Mouse (Mus musculus) limb, embryonic 10.5 days (tissue): ENCODE results near the gene AC124108.1. TPM values are rescaled to one million over a fixed set of nuclear protein-coding genes. Genes with fewer than 3 reads are reported as not detected.

Experiments used
- DNase-seq: peaks from one replicate; pipeline ENCODE4 v3.0.0-alpha.2; 2017; ENCODE audit warnings: low spot score
- H3K27ac ChIP-seq: fragments of 300-500 bp; sonication (generic); 2 replicates; pipeline ENCODE4 v1.5.1; 2016; ENCODE audit warnings: mild to moderate bottlenecking
- H3K27me3 ChIP-seq: fragments of 300-500 bp; sonication (generic); 2 replicates; pipeline ENCODE4 v1.6.1; 2016; ENCODE audit warnings: low read depth, mild to moderate bottlenecking; ENCODE audit not compliant: poor library complexity, severe bottlenecking
- H3K36me3 ChIP-seq: fragments of 300-500 bp; sonication (generic); 2 replicates; pipeline ENCODE4 v1.6.1; 2016; ENCODE audit warnings: mild to moderate bottlenecking, moderate library complexity
- H3K4me1 ChIP-seq: fragments of 300-500 bp; sonication (generic); 2 replicates; pipeline ENCODE4 v1.6.1; 2016
- H3K4me3 ChIP-seq: fragments of 300-500 bp; sonication (generic); 2 replicates; pipeline ENCODE4 v1.5.1; 2016; ENCODE audit warnings: mild to moderate bottlenecking, moderate library complexity
- H3K9me3 ChIP-seq: fragments of 300-500 bp; sonication (generic); replicated peaks from 2 replicates; pipeline ENCODE4 v1.6.1; 2016; ENCODE audit warnings: mild to moderate bottlenecking
- WGBS: fragments of 180-500 bp; shearing (Covaris S2); methylation state at CpG from one replicate; pipeline ENCODE4 v1.1.7; 2016; 5-methylcytosine and 5-hydroxymethylcytosine counted together
- polyA plus RNA-seq: library from polyadenylated mRNA; unstranded; fragments of >200 nt; fragmentation: Nextera tagmentation; extraction: Ambion mirVana; gene quantifications from 2 replicates; pipeline ENCODE4 v1.2.1, GENCODE M21; 2016

Gene AC124108.1
- polyA plus RNA-seq: 0.64 and 0.65 TPM in 2 replicates

- Histone ChIP-seq H3K9me3 (no peaks in the 10 kb centered on the region), H3K4me3 (peak within 1 kb of the TSS; percentile 75), H3K27ac (peak within 1 kb of the TSS; percentile 96), H3K36me3 (no peaks in the 10 kb centered on the region), H3K4me1 (peaks cover 72% of the 10 kb centered on the region), H3K27me3 (peaks cover 82% of the 10 kb centered on the region)
- WGBS: under 1% methylated on average over 34 of the region's 34 CpGs
- peak; percentile 66 for DNase-seq
These were observed at the start of gene AC124108.1, which contains the start of gene Lemd1 for GRCm38 (mm10) chr1:132191093-132191785. Gene AC124108.1 (plus strand): TSS chr1:132191457. Gene Lemd1 (plus strand): TSS chr1:132191431.

GRCm38 (mm10) chr1:132141753-132142152 lies 49.5 kb upstream of the AC124108.1 start:
- H3K27ac ChIP-seq: no peak overlapping the region
- H3K27me3 ChIP-seq: peaks cover 43% of the 10 kb centered on the region
- DNase-seq: no peak
- H3K4me3 ChIP-seq: no peak overlapping the region
- no peaks in the 10 kb centered on the region for H3K36me3 ChIP-seq
- no peaks in the 10 kb centered on the region for H3K9me3 ChIP-seq
- 49% methylated on average over 13 of the region's 13 CpGs for WGBS
- peaks cover 42% of the 10 kb centered on the region for H3K4me1 ChIP-seq

- H3K27ac ChIP-seq: no peak overlapping the region
- H3K36me3 ChIP-seq: no peaks in the 10 kb centered on the region
- no peak overlapping the region for H3K4me3 ChIP-seq
- 76% methylated on average over 5 of the region's 5 CpGs for WGBS
- DNase-seq: no peak
- peaks cover 42% of the 10 kb centered on the region for H3K4me1 ChIP-seq
- H3K27me3 ChIP-seq: peaks cover 30% of the 10 kb centered on the region
- H3K9me3 ChIP-seq: no peaks in the 10 kb centered on the region
These were observed 48.2 kb upstream of the AC124108.1 start for GRCm38 (mm10) chr1:132143079-132143478.

- no peak overlapping the region for H3K27ac ChIP-seq
- H3K9me3 ChIP-seq: no peaks in the 10 kb centered on the region
- 67% methylated on average over 4 of the region's 4 CpGs for WGBS
These were observed 47.5 kb upstream of the AC124108.1 start for GRCm38 (mm10) chr1:132143730-132144129.

GRCm38 (mm10) chr1:132144223-132144622 lies 47.0 kb upstream of the AC124108.1 start:
- Histone ChIP-seq H3K36me3 (no peaks in the 10 kb centered on the region), H3K4me1 (peaks cover 33% of the 10 kb centered on the region), H3K27ac (no peak overlapping the region), H3K9me3 (no peaks in the 10 kb centered on the region), H3K27me3 (peaks cover 21% of the 10 kb centered on the region; the same call in 1 of the 2 replicates), H3K4me3 (no peak overlapping the region)
- DNase-seq: no peak
- WGBS: 57% methylated on average over 2 of the region's 2 CpGs

More at GRCm38 (mm10) chr1:132143730-132144129, 47.5 kb upstream of the AC124108.1 start:
- no peak overlapping the region for H3K4me3 ChIP-seq
- DNase-seq: no peak
- H3K27me3 ChIP-seq: peaks cover 24% of the 10 kb centered on the region
- H3K4me1 ChIP-seq: peaks cover 38% of the 10 kb centered on the region
- H3K36me3 ChIP-seq: no peaks in the 10 kb centered on the region

GRCm38 (mm10) chr1:132144837-132145236 lies 46.4 kb upstream of the AC124108.1 start:
- Histone ChIP-seq H3K9me3 (no peaks in the 10 kb centered on the region), H3K36me3 (no peaks in the 10 kb centered on the region), H3K4me3 (no peak overlapping the region), H3K27ac (no peak overlapping the region), H3K27me3 (peaks cover 17% of the 10 kb centered on the region; the same call in 1 of the 2 replicates), H3K4me1 (peaks cover 28% of the 10 kb centered on the region)
- 77% methylated on average over 3 of the region's 3 CpGs for WGBS
- no peak for DNase-seq

GRCm38 (mm10) chr1:132145973-132146685 lies 45.1 kb upstream of the AC124108.1 start:
- no peaks in the 10 kb centered on the region for H3K9me3 ChIP-seq
- H3K36me3 ChIP-seq: no peaks in the 10 kb centered on the region
- H3K27me3 ChIP-seq: 0 out of 2 replicates have a peak, but pooled peaks cover 11% of the 10 kb centered on the region
- H3K4me1 ChIP-seq: peaks cover 23% of the 10 kb centered on the region
- H3K4me3 ChIP-seq: no peak overlapping the region
- no peak for DNase-seq
- 89% methylated on average over 8 of the region's 8 CpGs for WGBS
- H3K27ac ChIP-seq: no peak overlapping the region

GRCm38 (mm10) chr1:132149410-132149809 lies 41.8 kb upstream of the AC124108.1 start:
- no peaks in the 10 kb centered on the region for H3K9me3 ChIP-seq
- WGBS: 72% methylated on average over 2 of the region's 2 CpGs
- DNase-seq: no peak
- no peak overlapping the region for H3K4me3 ChIP-seq
- no peaks in the 10 kb centered on the region for H3K36me3 ChIP-seq
- peaks cover 24% of the 10 kb centered on the region for H3K4me1 ChIP-seq
- peaks cover 11% of the 10 kb centered on the region; the same call in 1 of the 2 replicates for H3K27me3 ChIP-seq
- H3K27ac ChIP-seq: no peak overlapping the region

- Histone ChIP-seq H3K27ac (peak overlapping the region; percentile 0; the same call in 1 of the 2 replicates), H3K36me3 (no peaks in the 10 kb centered on the region), H3K9me3 (no peaks in the 10 kb centered on the region), H3K27me3 (peaks cover 11% of the 10 kb centered on the region; the same call in 1 of the 2 replicates), H3K4me3 (no peak overlapping the region), H3K4me1 (peaks cover 24% of the 10 kb centered on the region)
- 48% methylated on average over 1 of the region's 1 CpGs for whole genome bisulfite sequencing
- DNase-seq: no peak
These were observed 41.1 kb upstream of the AC124108.1 start for GRCm38 (mm10) chr1:132150171-132150570.

- Histone ChIP-seq H3K27ac (no peak overlapping the region), H3K27me3 (peaks cover 11% of the 10 kb centered on the region; the same call in 1 of the 2 replicates), H3K36me3 (no peaks in the 10 kb centered on the region), H3K4me1 (peaks cover 24% of the 10 kb centered on the region), H3K9me3 (no peaks in the 10 kb centered on the region), H3K4me3 (no peak overlapping the region)
- no peak for DNase-seq
- 71% methylated on average over 15 of the region's 15 CpGs for WGBS
These were observed 40.2 kb upstream of the AC124108.1 start for GRCm38 (mm10) chr1:132150817-132151601.

GRCm38 (mm10) chr1:132151908-132152307 lies 39.3 kb upstream of the AC124108.1 start:
- H3K36me3 ChIP-seq: no peaks in the 10 kb centered on the region
- DNase-seq: no peak
- peaks cover 11% of the 10 kb centered on the region; the same call in 1 of the 2 replicates for H3K27me3 ChIP-seq
- H3K27ac ChIP-seq: no peak overlapping the region
- H3K4me1 ChIP-seq: peaks cover 24% of the 10 kb centered on the region
- no peak overlapping the region for H3K4me3 ChIP-seq
- WGBS: 68% methylated on average over 2 of the region's 2 CpGs
- no peaks in the 10 kb centered on the region for H3K9me3 ChIP-seq

- 35% methylated on average over 15 of the region's 15 CpGs for WGBS
- H3K36me3 ChIP-seq: no peaks in the 10 kb centered on the region
- H3K4me1 ChIP-seq: peaks cover 31% of the 10 kb centered on the region
- DNase-seq: no peak
- peak overlapping the region; percentile 28; the same call in 1 of the 2 replicates for H3K27ac ChIP-seq
- no peaks in the 10 kb centered on the region for H3K9me3 ChIP-seq
- no peak overlapping the region for H3K4me3 ChIP-seq
- H3K27me3 ChIP-seq: peaks cover 18% of the 10 kb centered on the region
These were observed 38.1 kb upstream of the AC124108.1 start for GRCm38 (mm10) chr1:132153086-132153690.
